Mouse (Mus musculus) left cerebral cortex, adult 2 months (tissue): Measurements from ENCODE around the gene Nos1ap. TPM values are rescaled to one million over a fixed set of nuclear protein-coding genes. Genes with fewer than 3 reads are reported as not detected.

Experiments
- DNase-seq, 2 experiments: peaks; one replicate each; pipeline ENCODE4 v3.0.0; 2021 to 2022; ENCODE audit warnings: low spot score in 2 of 2, mixed read lengths in 1 of 2; ENCODE audit errors: extremely low spot score in 1 of 2
- H3K27ac ChIP-seq: fragments of 200-600 bp; 2 replicates; pipeline ENCODE4 v1.8.1; 2022
- H3K4me3 ChIP-seq: fragments of 200-600 bp; 2 replicates; pipeline ENCODE4 v1.8.1; 2022
- CTCF ChIP-seq: fragments of 200-600 bp; IDR thresholded peaks from 2 replicates; pipeline ENCODE4 v1.8.1; 2022; ENCODE audit warnings: antibody characterized with exemption, mild to moderate bottlenecking, moderate library complexity
- intact Hi-C: fragments of 180-260 bp; cut with DNase I; formaldehyde crosslinking; loops from one replicate; pipeline ENCODE4 v1.15.1; 2025
- total RNA-seq, 2 experiments: library from RNA; stranded (reverse); gene quantifications; 2 replicates each; pipeline ENCODE4 v1.2.3; 2021

The Nos1ap gene
- total RNA-seq, 2 experiments from 2014 or later: 197 to 233 TPM

DNA sequence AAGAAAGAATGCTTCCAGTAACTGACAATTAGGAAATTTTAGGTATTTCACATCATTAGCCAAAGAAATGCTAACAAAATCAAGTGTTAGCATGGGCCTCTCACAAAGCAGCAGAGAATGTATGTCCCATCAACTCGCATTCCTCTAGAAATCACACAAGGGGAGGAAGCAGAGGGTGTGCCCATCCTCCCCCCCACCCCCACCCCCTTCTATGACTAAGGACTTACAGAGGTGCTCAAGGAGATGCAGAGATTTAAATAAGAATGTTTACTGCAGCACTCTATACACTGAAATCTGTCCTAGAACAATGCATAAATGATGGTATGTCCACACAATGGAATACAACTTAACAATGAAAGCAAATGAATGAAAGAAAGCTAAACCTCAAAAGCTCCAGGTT is 27.2 kb downstream of the Nos1ap start:
- intact Hi-C loops: no loop called here
- TF ChIP-seq CTCF: no peak
- H3K27ac ChIP-seq: no peak overlapping the region
- no peak overlapping the region for H3K4me3 ChIP-seq
- DNase-seq: no peak

DNA sequence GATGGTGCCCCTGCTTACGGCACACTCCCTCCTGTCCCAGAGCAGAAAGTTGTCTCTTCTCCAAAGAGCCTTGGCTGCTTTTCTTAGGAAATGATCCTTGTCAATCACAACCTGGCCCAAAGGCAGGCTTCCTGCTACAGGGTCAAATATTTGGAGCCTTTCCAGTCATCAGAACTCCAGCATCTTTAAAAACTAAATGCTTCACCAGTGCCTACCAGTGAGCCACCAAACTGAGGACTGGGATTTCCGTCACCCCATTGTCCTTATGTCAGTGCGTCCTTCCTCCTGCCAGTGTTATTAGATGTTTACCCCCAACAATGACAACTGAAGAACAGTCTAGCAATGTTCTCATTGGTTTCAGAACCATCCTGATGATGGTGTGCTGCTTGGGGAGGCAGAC is 28.9 kb downstream of the Nos1ap start:
- intact Hi-C loops: no loop called here
- H3K4me3 ChIP-seq: no peak overlapping the region
- H3K27ac ChIP-seq: no peak overlapping the region
- TF ChIP-seq CTCF: no peak
- DNase-seq: no peak

DNA sequence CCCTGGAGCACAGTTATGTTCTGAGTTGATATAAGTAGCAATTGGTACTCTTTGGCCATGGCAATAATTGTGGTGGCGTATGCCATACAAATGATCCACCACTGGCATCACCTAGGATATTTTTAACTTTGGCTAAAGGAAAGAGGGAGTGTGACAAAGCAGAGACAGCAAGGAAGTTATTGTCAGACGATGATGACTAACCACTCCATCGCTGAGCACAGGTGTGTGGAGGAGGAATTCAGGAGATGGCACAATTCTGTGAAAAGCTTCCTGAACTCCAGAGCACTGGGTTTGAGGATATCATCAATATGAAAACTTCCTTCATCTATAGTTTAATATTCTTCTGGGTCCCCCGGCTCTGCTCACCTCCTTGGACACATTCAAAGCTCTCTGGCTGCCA is 31.7 kb downstream of the Nos1ap start:
- intact Hi-C loops: loop anchor here (5.0 kb wide), 1 partner anchor 51 kb away; no protein-coding TSS in a partner anchor
- Histone ChIP-seq H3K27ac (peak overlapping the region; percentile 54), H3K4me3 (no peak overlapping the region)
- TF ChIP-seq CTCF: no peak
- no peak for DNase-seq

DNA sequence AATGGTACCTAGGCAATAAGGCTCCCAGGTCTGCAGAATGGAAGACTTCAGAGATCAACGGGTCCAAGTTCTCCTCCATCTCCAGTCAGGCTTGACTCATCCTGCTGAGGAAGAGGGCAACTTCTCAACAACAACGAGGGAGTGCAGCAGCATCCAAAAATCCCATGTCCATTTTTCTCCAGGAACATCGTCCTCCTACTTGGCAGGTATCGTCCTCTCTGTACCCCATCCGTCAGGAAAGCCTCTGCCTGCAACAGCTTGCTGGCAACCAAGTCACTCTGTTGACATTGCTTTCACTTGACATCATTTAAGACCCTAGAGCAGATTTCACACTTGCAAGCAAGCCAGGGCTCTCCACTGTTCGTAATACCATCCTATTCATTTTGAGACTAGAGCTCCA is 33.0 kb downstream of the Nos1ap start:
- intact Hi-C loops: loop anchor here (5.0 kb wide), 1 partner anchor 49 kb away; no protein-coding TSS in a partner anchor
- no peak for DNase-seq
- no peak overlapping the region for H3K4me3 ChIP-seq

DNA sequence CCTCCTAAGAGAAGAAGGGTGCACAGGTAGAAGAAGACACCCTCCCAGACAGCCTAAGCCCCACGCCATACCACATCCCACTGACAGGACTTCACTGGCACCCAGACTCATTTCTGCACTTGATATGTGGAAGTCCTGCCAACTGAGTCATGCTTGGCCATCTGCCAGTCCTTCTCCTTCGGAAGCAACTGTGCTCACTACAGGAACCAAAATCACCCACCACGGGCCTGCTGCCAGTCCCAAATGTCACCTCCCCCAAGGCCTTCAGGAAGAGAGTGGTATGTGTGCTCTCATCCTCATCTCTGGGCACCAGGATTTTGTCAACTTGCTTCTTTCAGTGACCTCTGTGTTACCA is 34.7 kb downstream of the Nos1ap start:
- no peak for TF ChIP-seq CTCF
- DNase-seq: peak; percentile 81 to 86
- Histone ChIP-seq H3K4me3 (no peak overlapping the region), H3K27ac (peak overlapping the region; percentile 24; the same call in 1 of the 2 replicates)
- intact Hi-C loops: loop anchor here (5.0 kb wide), 1 partner anchor 48 kb away; no protein-coding TSS in a partner anchor

More for the DNA sequence above, 33.0 kb downstream of the Nos1ap start:
- TF ChIP-seq CTCF: no peak
- peak overlapping the region; percentile 36; the same call in 1 of the 2 replicates for H3K27ac ChIP-seq

DNA sequence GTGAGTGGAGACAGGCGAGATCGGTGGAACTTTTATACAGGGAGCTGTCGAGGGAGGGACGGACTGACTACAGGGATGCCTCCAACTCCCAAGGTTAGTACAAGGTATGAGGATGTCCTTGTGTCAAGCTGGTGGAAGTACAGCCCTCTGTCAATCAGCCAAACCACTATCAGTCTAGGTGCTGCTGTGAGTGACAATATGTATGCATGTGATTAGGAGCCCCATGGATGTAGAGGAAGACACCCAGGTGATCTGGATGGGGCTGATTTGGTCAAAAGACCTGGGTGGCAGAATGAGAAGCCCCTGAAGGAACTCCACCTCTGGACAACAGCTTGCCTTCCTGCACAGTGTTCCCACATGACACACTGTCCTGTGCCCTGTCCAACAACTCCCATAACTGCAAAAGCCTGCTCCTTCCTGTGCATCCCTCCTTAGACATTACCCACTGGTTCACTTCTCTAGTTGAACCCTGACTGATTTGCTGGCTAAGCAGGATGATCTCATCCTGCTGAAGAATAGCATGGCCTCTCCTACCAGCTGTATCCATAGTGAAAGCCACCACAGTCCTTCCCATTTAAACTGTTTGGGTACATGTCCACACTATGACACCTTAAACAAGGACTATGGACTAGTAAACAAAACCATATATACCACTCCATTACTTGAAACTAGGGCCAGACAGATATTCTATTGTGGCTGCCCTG is 35.3 kb downstream of the Nos1ap start:
- intact Hi-C loops: no loop called here
- Histone ChIP-seq H3K27ac (0 out of 2 replicates have a peak overlapping the region, but pooled peaks have one; percentile 24), H3K4me3 (no peak overlapping the region)
- TF ChIP-seq CTCF: no peak
- no peak for DNase-seq

DNA sequence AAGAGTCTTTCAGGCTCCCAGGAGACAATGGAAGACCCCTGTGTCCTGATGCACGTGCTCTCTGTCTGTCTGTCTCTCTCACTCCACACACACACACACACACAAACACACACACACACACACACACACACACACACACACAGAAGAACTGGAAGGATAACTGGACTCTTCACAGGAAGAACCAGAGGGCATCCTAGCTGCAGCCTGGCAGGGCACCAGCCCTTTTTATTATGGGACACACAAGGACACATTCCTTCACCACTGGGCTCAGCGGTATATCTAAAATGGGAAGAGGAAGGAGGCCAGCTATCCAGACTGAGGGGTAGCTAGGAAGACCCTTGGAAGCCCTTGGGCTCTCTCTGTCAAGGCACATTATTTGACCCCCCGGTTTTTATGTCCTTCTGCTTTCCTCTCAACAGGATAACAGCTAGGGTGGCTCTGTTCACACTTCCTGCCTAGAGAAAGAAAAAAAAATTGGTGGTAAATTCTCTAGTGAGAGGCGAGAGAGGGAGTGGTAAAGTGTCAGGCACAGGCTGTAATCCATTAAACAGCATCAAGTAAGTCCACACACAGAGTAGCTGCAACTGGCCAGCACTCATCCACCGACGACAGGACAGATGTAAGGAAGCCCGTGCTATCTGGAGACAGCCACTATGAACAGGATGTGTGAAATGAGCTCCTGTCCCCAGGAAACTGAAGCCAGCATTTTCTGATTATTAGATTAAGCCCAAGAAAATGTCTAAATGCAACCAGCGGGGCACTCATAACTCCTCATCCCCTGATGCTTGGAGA is 38.8 kb downstream of the Nos1ap start:
- intact Hi-C loops: no loop called here
- DNase-seq: no peak
- no peak overlapping the region; the same call in 1 of the 2 replicates for H3K27ac ChIP-seq
- no peak overlapping the region for H3K4me3 ChIP-seq
- no peak for TF ChIP-seq CTCF

DNA sequence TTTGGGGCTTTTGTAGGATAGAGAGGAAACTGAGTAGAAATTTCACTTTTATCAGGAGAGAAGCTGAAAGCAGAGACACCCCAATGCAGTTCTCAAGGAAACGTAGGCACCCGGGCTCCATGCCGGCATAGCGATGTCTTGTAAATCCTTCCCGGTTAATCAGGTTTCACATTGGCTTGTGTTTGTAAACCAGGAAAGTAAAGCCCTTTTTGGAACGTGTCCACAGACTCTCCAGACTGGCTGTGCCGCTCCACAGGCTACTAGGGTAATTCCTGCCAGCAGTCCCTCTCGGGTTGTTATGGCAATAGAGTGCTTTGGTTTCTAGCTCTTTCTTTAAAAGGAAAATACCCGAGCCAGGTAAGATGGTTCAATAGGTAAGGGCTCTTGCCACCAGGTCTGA is 40.6 kb downstream of the Nos1ap start:
- intact Hi-C loops: no loop called here
- Histone ChIP-seq H3K4me3 (no peak overlapping the region), H3K27ac (peak overlapping the region; percentile 32; the same call in 1 of the 2 replicates)
- peak in 1 of 2 experiments; percentile 21 for DNase-seq
- TF ChIP-seq CTCF: no peak

DNA sequence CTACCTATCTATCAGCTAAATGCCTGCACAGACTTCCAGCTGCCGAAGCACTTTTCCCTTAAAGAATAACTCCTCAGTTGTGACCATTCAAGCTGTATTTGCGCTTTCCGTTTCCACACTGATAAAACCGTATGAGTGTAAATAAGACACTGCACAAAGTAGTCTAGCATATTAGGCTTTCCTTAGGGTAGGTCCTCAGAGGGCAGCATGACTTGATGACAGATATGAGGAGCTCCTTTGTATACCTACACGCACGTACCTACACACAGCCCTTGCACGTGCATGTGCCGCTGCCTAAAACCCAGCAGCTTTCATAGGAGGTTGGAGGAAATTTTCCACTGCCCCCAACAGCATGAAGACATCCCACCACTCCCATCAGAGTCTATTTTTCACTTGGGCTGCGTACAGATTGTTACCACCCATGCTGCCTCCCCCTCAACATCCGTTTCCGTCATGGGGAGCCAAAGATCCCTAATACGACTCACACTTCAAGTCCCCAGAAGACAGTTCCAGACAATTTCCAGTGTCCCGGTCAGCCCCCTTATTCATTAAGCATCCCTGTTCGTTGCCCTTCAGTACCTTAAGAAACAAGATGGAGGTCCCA is 41.4 kb downstream of the Nos1ap start:
- no peak for TF ChIP-seq CTCF
- Histone ChIP-seq H3K4me3 (no peak overlapping the region), H3K27ac (peak overlapping the region; percentile 41)
- intact Hi-C loops: no loop called here
- DNase-seq: peak; percentile 21 to 37

DNA sequence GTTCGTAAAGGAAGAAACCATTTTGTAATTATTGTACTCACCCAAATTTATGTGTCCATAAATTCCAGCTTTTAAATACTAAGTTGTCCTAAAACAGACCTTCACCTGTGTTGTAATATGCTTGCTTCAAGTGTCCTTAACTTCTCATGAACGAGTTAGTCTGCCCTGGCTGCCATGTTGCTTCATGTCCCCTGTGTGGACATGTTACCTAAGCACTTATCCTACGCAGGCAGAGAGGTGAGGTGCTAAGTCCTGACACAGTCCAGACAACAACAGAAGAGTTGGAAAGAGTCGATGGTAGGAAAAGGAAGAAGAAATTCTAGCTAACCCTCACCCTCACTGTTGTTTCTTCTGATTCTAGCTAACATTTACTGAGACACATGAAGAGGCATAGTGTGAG is 43.4 kb downstream of the Nos1ap start:
- no peak for DNase-seq
- no peak for TF ChIP-seq CTCF
- Histone ChIP-seq H3K4me3 (no peak overlapping the region), H3K27ac (no peak overlapping the region)
- intact Hi-C loops: no loop called here

DNA sequence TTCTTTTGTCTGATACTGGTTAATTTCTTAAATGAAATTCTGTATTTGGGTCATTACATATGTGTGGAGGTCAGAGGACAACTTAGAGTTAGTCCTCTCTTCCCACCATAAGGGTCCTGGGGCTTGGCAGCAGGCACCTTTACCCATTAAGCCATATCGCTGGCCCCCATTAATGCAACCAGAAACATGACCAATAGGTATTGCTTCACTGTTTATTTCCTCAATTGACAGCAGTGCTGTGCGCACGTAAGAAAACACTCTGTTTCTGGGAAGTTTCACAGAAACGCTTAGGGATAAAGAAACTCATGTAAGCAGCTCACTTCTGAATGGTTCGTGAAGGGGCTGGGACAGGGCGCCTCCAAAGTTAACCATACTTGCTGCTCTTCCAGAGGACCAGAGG is 44.4 kb downstream of the Nos1ap start:
- no peak for TF ChIP-seq CTCF
- DNase-seq: no peak
- H3K4me3 ChIP-seq: no peak overlapping the region
- H3K27ac ChIP-seq: no peak overlapping the region
- intact Hi-C loops: no loop called here

DNA sequence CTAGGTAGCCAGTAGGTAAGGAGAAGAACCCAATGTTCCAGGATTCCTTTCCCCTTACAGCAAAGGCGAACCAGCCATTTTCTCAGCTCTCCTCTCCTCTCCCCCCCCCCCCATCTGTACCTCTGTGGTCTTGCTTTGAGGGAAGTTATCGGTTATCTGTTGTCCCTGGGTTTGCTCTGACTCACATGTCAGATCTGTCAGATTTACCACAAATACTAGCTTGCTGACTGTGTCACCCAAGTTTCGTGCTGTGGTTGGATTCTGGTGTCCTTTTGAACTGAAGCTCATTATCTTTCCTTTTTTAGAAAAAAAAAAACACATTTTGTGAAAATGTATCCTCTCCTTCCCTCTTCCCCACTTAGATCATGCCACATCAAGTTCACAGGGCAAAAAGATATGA is 50.2 kb downstream of the Nos1ap start:
- H3K4me3 ChIP-seq: no peak overlapping the region
- no peak overlapping the region for H3K27ac ChIP-seq
- intact Hi-C loops: no loop called here
- DNase-seq: no peak
- no peak for TF ChIP-seq CTCF
